Mouse (Mus musculus): ENCODE results near the gene Ppp2r3c.

DNA sequence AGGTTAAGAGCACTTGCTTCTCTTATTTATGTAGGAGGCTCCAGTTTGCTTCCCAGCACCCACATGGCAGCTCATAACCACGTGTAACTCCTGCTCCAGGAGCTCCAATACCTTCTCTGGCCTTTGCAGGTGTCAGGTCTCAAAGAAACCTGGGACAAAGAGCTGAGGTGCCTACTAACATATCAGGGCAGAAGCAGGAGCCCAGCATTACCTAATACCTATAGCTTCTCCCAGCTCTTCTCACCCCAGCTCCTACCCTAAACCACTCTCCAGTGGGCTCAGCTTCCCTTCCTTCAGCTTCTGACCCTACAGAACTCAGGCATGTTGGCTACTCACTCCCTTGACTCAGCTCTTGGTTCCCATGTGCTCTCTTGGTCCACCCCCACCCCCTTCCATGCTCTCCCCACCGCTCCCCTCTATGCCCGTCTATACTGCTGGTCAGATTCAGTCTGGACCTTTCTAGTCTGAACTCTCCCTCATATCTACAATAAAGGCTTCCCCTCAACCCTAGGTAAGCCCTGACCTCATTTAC, 1.9 kb downstream of the Ppp2r3c start:
- TF ChIP-seq POLR2A (IDR thresholded peaks at IDR 0.05; ENCODE audit: insufficient read depth, low read depth, low read length) = no peak
- no peak for TF ChIP-seq CTCF (IDR thresholded peaks at IDR 0.05)
